Mouse (Mus musculus): ENCODE results near the gene Mcm7. TPM values are rescaled to one million over a fixed set of nuclear protein-coding genes. Genes with fewer than 3 reads are reported as not detected.
A peak's percentile ranks its signal among the peaks of the same experiment; 100 is the strongest.

The Mcm7 gene
- polyA plus RNA-seq, 1 experiment: 96.0 TPM

DNA sequence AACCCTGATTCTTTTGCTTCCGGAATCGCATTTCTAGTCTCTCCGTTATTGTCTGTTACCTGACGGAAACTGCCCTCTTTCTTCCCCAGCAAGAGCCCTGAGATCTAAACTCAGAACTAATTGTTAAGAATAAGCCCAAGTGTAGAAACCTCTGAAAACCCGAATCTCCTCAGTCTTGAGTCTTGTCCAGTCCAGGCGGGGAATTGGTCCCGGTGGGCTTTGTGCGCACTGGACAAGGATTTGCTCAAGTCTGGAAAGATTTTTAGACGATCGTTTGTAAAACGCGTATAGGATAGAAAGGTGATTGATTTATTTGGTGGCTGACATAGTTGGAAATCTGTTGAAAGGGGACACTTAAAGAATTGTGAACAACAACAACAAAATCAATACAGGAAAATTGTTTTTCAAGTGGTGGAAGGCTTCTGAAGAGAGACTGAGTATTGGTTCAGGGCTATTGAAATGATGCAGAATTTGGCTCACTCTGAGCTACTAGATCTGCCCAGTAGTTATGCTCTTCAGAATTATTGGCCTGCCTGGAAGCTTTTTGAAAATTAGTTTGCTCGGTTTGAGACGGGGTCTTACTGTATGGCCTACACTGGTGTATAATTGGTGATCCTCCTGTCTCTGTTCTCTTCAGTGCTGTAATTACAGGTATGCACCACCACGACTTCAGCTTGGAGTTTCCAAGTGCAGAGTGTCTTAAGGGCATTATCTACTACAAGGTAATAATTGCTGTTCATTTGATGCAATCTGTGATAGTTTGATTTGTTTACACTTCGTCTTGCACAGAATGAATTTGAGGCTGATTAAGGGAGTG is 54.8 kb downstream of the Mcm7 start:
- Histone ChIP-seq H3K27ac (ENCODE audit: control insufficient read depth, insufficient read depth, low read depth, low read length) (peak overlapping the region; percentile 95), H3K36me3 (ENCODE audit: control insufficient read depth, insufficient read depth, low read length) (no peaks in the 10 kb centered on the region), H3K27me3 (ENCODE audit: control insufficient read depth, insufficient read depth, low read length) (no peaks in the 10 kb centered on the region), H3K4me1 (ENCODE audit: control insufficient read depth, insufficient read depth, low read length) (no peaks in the 10 kb centered on the region; the same call in 1 of the 2 replicates), H3K4me3 (ENCODE audit: control insufficient read depth, low read depth, low read length) (peak overlapping the region; percentile 100)
- no peak for TF ChIP-seq POLR2A (IDR thresholded peaks at IDR 0.05; ENCODE audit: control insufficient read depth, low read depth, low read length)
- no peak for TF ChIP-seq CTCF (IDR thresholded peaks at IDR 0.05; ENCODE audit: control insufficient read depth, insufficient read depth, insufficient replicate concordance, low read depth, low read length)

GRCm38 (mm10) chr5:138116255-138117198 is 55.7 kb downstream of the Mcm7 start, which contains the start of gene Zscan21:
TSS of gene Zscan21 (plus strand) at chr5:138116903.
- H3K36me3 ChIP-seq (ENCODE audit: control insufficient read depth, insufficient read depth, low read length): no peaks in the 10 kb centered on the region
- peak within 1 kb of the TSS; percentile 95 for H3K27ac ChIP-seq (ENCODE audit: control insufficient read depth, insufficient read depth, low read depth, low read length)
- peak; percentile 99 for TF ChIP-seq POLR2A (IDR thresholded peaks at IDR 0.05; ENCODE audit: control insufficient read depth, low read depth, low read length)
- no peak for TF ChIP-seq CTCF (IDR thresholded peaks at IDR 0.05; ENCODE audit: control insufficient read depth, insufficient read depth, insufficient replicate concordance, low read depth, low read length)
- H3K4me1 ChIP-seq (ENCODE audit: control insufficient read depth, insufficient read depth, low read length): no peaks in the 10 kb centered on the region; the same call in 1 of the 2 replicates
- no peaks in the 10 kb centered on the region for H3K27me3 ChIP-seq (ENCODE audit: control insufficient read depth, insufficient read depth, low read length)
- H3K4me3 ChIP-seq (ENCODE audit: control insufficient read depth, low read depth, low read length): peak within 1 kb of the TSS; percentile 100

Other genes starting within 250 kb of the Mcm7 start
- 0.02 TPM in 1 of 2 replicates, not detected in the other for gene Gjc3, start 209.3 kb downstream of the Mcm7 start, polyA plus RNA-seq (2012; rRNA removed)
- 0.12 and 0.51 TPM in 2 replicates for gene Azgp1, start 190.9 kb downstream of the Mcm7 start, polyA plus RNA-seq (2012; rRNA removed)
- 9.6 and 11.7 TPM in 2 replicates for gene Smok3a, start 151.2 kb downstream of the Mcm7 start, polyA plus RNA-seq (2012; rRNA removed)
- gene Smok3b, start 151.0 kb downstream of the Mcm7 start, polyA plus RNA-seq (2012; rRNA removed): 13.1 and 13.5 TPM in 2 replicates
- 9.7 and 10.4 TPM in 2 replicates for gene Smok3c, start 119.2 kb downstream of the Mcm7 start, polyA plus RNA-seq (2012; rRNA removed)
- 3.4 and 4.0 TPM in 2 replicates for gene Zkscan1, start 87.3 kb downstream of the Mcm7 start, polyA plus RNA-seq (2012; rRNA removed)
- 51.4 and 58.2 TPM in 2 replicates for gene Zscan21, start 55.5 kb downstream of the Mcm7 start, polyA plus RNA-seq (2012; rRNA removed)
- 1.8 and 2.2 TPM in 2 replicates for gene Zfp113, start 16.7 kb downstream of the Mcm7 start, polyA plus RNA-seq (2012; rRNA removed)
- gene Cops6, start 11.4 kb downstream of the Mcm7 start, polyA plus RNA-seq (2012; rRNA removed): 148 and 160 TPM in 2 replicates
- 65.6 and 70.3 TPM in 2 replicates for gene Ap4m1, start 420 bp downstream of the Mcm7 start, polyA plus RNA-seq (2012; rRNA removed)
- 141 and 154 TPM in 2 replicates for gene Taf6, start 15.0 kb upstream of the Mcm7 start, polyA plus RNA-seq (2012; rRNA removed)
- gene Cnpy4, start 15.1 kb upstream of the Mcm7 start, polyA plus RNA-seq (2012; rRNA removed): 1.6 and 1.7 TPM in 2 replicates
- gene Mblac1, start 21.9 kb upstream of the Mcm7 start, polyA plus RNA-seq (2012; rRNA removed): 5.4 and 6.2 TPM in 2 replicates
- 0.14 and 0.19 TPM in 2 replicates for gene Nxpe5, start 53.5 kb upstream of the Mcm7 start, polyA plus RNA-seq (2012; rRNA removed)
- gene Lamtor4, start 83.1 kb upstream of the Mcm7 start, polyA plus RNA-seq (2012; rRNA removed): 23.2 and 28.3 TPM in 2 replicates
- gene BC037034, start 91.6 kb upstream of the Mcm7 start, polyA plus RNA-seq (2012; rRNA removed): 60.7 and 63.1 TPM in 2 replicates
- gene Gal3st4, start 100.4 kb upstream of the Mcm7 start, polyA plus RNA-seq (2012; rRNA removed): 0.10 TPM in 2 replicates
- not detected in 2 replicates for gene Gm43720, start 107.5 kb upstream of the Mcm7 start, polyA plus RNA-seq (2012; rRNA removed)
- 18.6 and 22.7 TPM in 2 replicates for gene Gpc2, start 107.6 kb upstream of the Mcm7 start, polyA plus RNA-seq (2012; rRNA removed)
- gene Stag3, start 107.8 kb upstream of the Mcm7 start, polyA plus RNA-seq (2012; rRNA removed): 201 and 224 TPM in 2 replicates
- gene Pvrig, start 169.5 kb upstream of the Mcm7 start, polyA plus RNA-seq (2012; rRNA removed): 1.4 and 1.5 TPM in 2 replicates

All from testis, adult 2 months (tissue).